Mouse (Mus musculus) G1E (cell line): Measurements from ENCODE around the gene Slc22a17. TPM values are rescaled to one million over a fixed set of nuclear protein-coding genes. Genes with fewer than 3 reads are reported as not detected.

Source experiments
- ATAC-seq: 2 replicates; pipeline ENCODE4 v1.8.0; 2016; ENCODE audit warnings: mild to moderate bottlenecking; ENCODE audit not compliant: insufficient number of reproducible peaks, poor library complexity, low FRiP score, severe bottlenecking; ENCODE audit errors: extremely low read depth
- DNase-seq: peaks from one replicate; pipeline ENCODE4 v3.0.0; 2012; ENCODE audit warnings: low spot score
- H3K27me3 ChIP-seq: 2 replicates; pipeline ENCODE4 v1.6.1; 2012; ENCODE audit warnings: mild to moderate bottlenecking, low read length, inconsistent platforms; ENCODE audit not compliant: insufficient read depth
- H3K36me3 ChIP-seq: replicated peaks from 2 replicates; pipeline ENCODE3; 2012; ENCODE audit warnings: mild to moderate bottlenecking, inconsistent platforms
- H3K4me1 ChIP-seq: 2 replicates; pipeline ENCODE4 v1.6.1; 2012; ENCODE audit warnings: low read depth, low read length, inconsistent platforms, mixed read lengths; ENCODE audit not compliant: insufficient read depth
- H3K4me3 ChIP-seq: 2 replicates; pipeline ENCODE4 v1.5.1; 2012; ENCODE audit warnings: low read depth, mild to moderate bottlenecking, inconsistent platforms, low read length, moderate library complexity, mixed read lengths
- H3K9me3 ChIP-seq: replicated peaks from 2 replicates; pipeline ENCODE4 v1.6.1; 2012; ENCODE audit warnings: inconsistent platforms
- CTCF ChIP-seq: IDR thresholded peaks from 2 replicates; pipeline ENCODE4 v1.5.1; 2012; ENCODE audit warnings: low read depth, low read length, inconsistent platforms, mixed read lengths
- GATA1 ChIP-seq: IDR thresholded peaks from 2 replicates; pipeline ENCODE4 v1.6.1; 2012; ENCODE audit warnings: borderline replicate concordance, low read length, inconsistent platforms, mixed read lengths
- GATA2 ChIP-seq: IDR thresholded peaks from 2 replicates; pipeline ENCODE4 v1.6.1; 2012; ENCODE audit warnings: low read depth, low read length, inconsistent platforms, borderline replicate concordance
- POLR2AphosphoS5 ChIP-seq: IDR thresholded peaks from 2 replicates; pipeline ENCODE4 v1.6.1; 2012; ENCODE audit warnings: low read depth, low read length, inconsistent platforms; ENCODE audit not compliant: insufficient replicate concordance
- TAL1 ChIP-seq: conservative IDR thresholded peaks from 2 replicates; pipeline ENCODE4 v1.6.1; 2012; ENCODE audit warnings: low read depth, low read length, inconsistent platforms, mixed read lengths
- polyA plus RNA-seq: library from polyadenylated mRNA; stranded (reverse); fragments of >175 nt; gene quantifications from 2 replicates; pipeline ENCODE4 v1.2.3, GENCODE M21; 2012
- total RNA-seq, 2 experiments: library from RNA; stranded (forward) in 1 of 2; stranded (reverse) in 1 of 2; fragments of 200-1000 nt in 1 of 2; fragments of >200 nt in 1 of 2; fragmentation: Nextera tagmentation in 1 of 2; gene quantifications; 2 replicates each; pipeline ENCODE4 v1.2.3; 2014 to 2017

Slc22a17 gene
- total and polyA plus RNA-seq, 3 experiments = 0.05 to 0.60 (median 0.13) TPM

- Histone ChIP-seq H3K9me3 (no peaks in the 10 kb centered on the region), H3K4me1 (no peaks in the 10 kb centered on the region), H3K4me3 (no peak overlapping the region), H3K27me3 (peaks cover 34% of the 10 kb centered on the region), H3K36me3 (no peaks in the 10 kb centered on the region)
- no peak for ATAC-seq
- no peak for DNase-seq
- TF ChIP-seq TAL1 (no peak), CTCF (no peak), GATA2 (no peak)
Measured at GRCm38 (mm10) chr14:54936831-54937160, 23.9 kb upstream of the Slc22a17 start.

GRCm38 (mm10) chr14:54935904-54936830, 23.2 kb upstream of the Slc22a17 start, which contains the start of gene Cmtm5:
Gene Cmtm5 (plus strand): TSS chr14:54936261.
- no peaks in the 10 kb centered on the region for H3K9me3 ChIP-seq

GRCm38 (mm10) chr14:54932645-54933150, 19.8 kb upstream of the Slc22a17 start, which contains the start of gene Il25:
Gene Il25 (plus strand): TSS chr14:54932695.
- H3K9me3 ChIP-seq = no peaks in the 10 kb centered on the region
- TF ChIP-seq POLR2AphosphoS5 = no peak
- TF ChIP-seq GATA2 = no peak
- TF ChIP-seq CTCF = no peak
- TF ChIP-seq TAL1 = no peak
- TF ChIP-seq GATA1 = no peak

More at GRCm38 (mm10) chr14:54935904-54936830, 23.2 kb upstream of the Slc22a17 start, which contains the start of gene Cmtm5:
- Histone ChIP-seq H3K4me3 (no peak within 1 kb of the TSS), H3K27me3 (peaks cover 33% of the 10 kb centered on the region), H3K36me3 (no peaks in the 10 kb centered on the region), H3K4me1 (no peaks in the 10 kb centered on the region)
- DNase-seq (no peak), ATAC-seq (no peak)
- TF ChIP-seq CTCF (no peak), GATA2 (no peak), POLR2AphosphoS5 (no peak), GATA1 (no peak), TAL1 (no peak)

GRCm38 (mm10) chr14:54930431-54930830, 17.5 kb upstream of the Slc22a17 start:
- TF ChIP-seq GATA2 = no peak
- TF ChIP-seq GATA1 = no peak
- TF ChIP-seq CTCF = no peak
- no peak for TF ChIP-seq POLR2AphosphoS5
- TF ChIP-seq TAL1 = no peak
- no peak for ATAC-seq
- Histone ChIP-seq H3K27me3 (peaks cover 44% of the 10 kb centered on the region), H3K4me1 (no peaks in the 10 kb centered on the region; the same call in 1 of the 2 replicates), H3K4me3 (no peak overlapping the region), H3K9me3 (no peaks in the 10 kb centered on the region), H3K36me3 (no peaks in the 10 kb centered on the region)
- DNase-seq = no peak

More at GRCm38 (mm10) chr14:54932645-54933150, 19.8 kb upstream of the Slc22a17 start, which contains the start of gene Il25:
- no peak for ATAC-seq
- no peaks in the 10 kb centered on the region for H3K4me1 ChIP-seq
- no peak within 1 kb of the TSS for H3K4me3 ChIP-seq
- no peaks in the 10 kb centered on the region for H3K36me3 ChIP-seq
- DNase-seq = no peak
- H3K27me3 ChIP-seq = peaks cover 32% of the 10 kb centered on the region

GRCm38 (mm10) chr14:54929801-54930200, 16.9 kb upstream of the Slc22a17 start:
- H3K9me3 ChIP-seq = no peaks in the 10 kb centered on the region
- H3K4me3 ChIP-seq = no peak overlapping the region
- TF ChIP-seq TAL1 (no peak), CTCF (no peak), GATA1 (no peak), POLR2AphosphoS5 (no peak), GATA2 (no peak)
- H3K4me1 ChIP-seq = peaks cover under 1% of the 10 kb centered on the region
- H3K27me3 ChIP-seq = peaks cover 46% of the 10 kb centered on the region
- ATAC-seq (no peak), DNase-seq (no peak)
- no peaks in the 10 kb centered on the region for H3K36me3 ChIP-seq

GRCm38 (mm10) chr14:54927296-54927695, 14.4 kb upstream of the Slc22a17 start:
- TF ChIP-seq GATA1 (no peak), GATA2 (no peak), TAL1 (no peak), CTCF (no peak), POLR2AphosphoS5 (no peak)
- DNase-seq = no peak
- no peaks in the 10 kb centered on the region for H3K36me3 ChIP-seq
- H3K9me3 ChIP-seq = no peaks in the 10 kb centered on the region
- H3K27me3 ChIP-seq = peaks cover 56% of the 10 kb centered on the region
- peaks cover 8% of the 10 kb centered on the region for H3K4me1 ChIP-seq
- no peak for ATAC-seq
- H3K4me3 ChIP-seq = no peak overlapping the region
